Mouse (Mus musculus) liver, embryonic 14.5 days (tissue): ENCODE data around the gene Gm10964. TPM values are rescaled to one million over a fixed set of nuclear protein-coding genes. Genes with fewer than 3 reads are reported as not detected.

Experiments used
- ATAC-seq: fragments of 200-750 bp; cut with Nextera tagmentation; 2 replicates; pipeline ENCODE4 v1.8.0; 2017; ENCODE audit warnings: moderate number of reproducible peaks, mild to moderate bottlenecking, moderate library complexity; ENCODE audit not compliant: insufficient read depth
- DNase-seq, 3 experiments: peaks; one replicate each; pipeline ENCODE4 v3.0.0-alpha.2; 2012 to 2013; ENCODE audit warnings: low read depth in 3 of 3, low spot score in 3 of 3
- H3K27ac ChIP-seq: fragments of 300-500 bp; sonication (generic); 2 replicates; pipeline ENCODE4 v1.5.1; 2014; ENCODE audit warnings: moderate library complexity, mild to moderate bottlenecking, control low read depth, inconsistent platforms
- H3K27me3 ChIP-seq: fragments of 300-500 bp; sonication (generic); 2 replicates; pipeline ENCODE4 v1.6.1; 2014; ENCODE audit warnings: mild to moderate bottlenecking, low read length, moderate library complexity; ENCODE audit not compliant: control insufficient read depth, insufficient read depth
- H3K36me3 ChIP-seq: fragments of 300-500 bp; sonication (generic); replicated peaks from 2 replicates; pipeline ENCODE4 v1.6.1; 2014; ENCODE audit warnings: low read depth; ENCODE audit not compliant: control insufficient read depth, insufficient read depth
- H3K4me1 ChIP-seq, 2 experiments: fragments of 200-500 bp in 1 of 2; fragments of 300-500 bp in 1 of 2; sonication (generic) in 1 of 2; replicated peaks; 2 replicates each; pipeline ENCODE4 v1.6.1; 2012 to 2014; ENCODE audit warnings: antibody characterized with exemption in 1 of 2, inconsistent platforms in 1 of 2, low read length in 1 of 2; ENCODE audit not compliant: control insufficient read depth in 2 of 2, insufficient read depth in 2 of 2
- H3K4me2 ChIP-seq: fragments of 300-500 bp; sonication (generic); 2 replicates; pipeline ENCODE4 v1.6.1; 2014; ENCODE audit warnings: low read depth, mild to moderate bottlenecking, control low read depth, moderate library complexity
- H3K4me3 ChIP-seq, 2 experiments: fragments of 200-500 bp in 1 of 2; fragments of 300-500 bp in 1 of 2; sonication (generic) in 1 of 2; 2 replicates each; pipeline ENCODE4 v1.5.1; 2012 to 2014; ENCODE audit warnings: low read depth in 2 of 2, low read length in 2 of 2, mild to moderate bottlenecking in 2 of 2, control low read depth in 1 of 2, inconsistent platforms in 1 of 2, moderate library complexity in 1 of 2; ENCODE audit not compliant: insufficient read depth in 1 of 2
- H3K9ac ChIP-seq: fragments of 300-500 bp; sonication (generic); replicated peaks from 2 replicates; pipeline ENCODE4 v1.6.1; 2014; ENCODE audit warnings: mild to moderate bottlenecking, control low read depth, moderate library complexity
- H3K9me3 ChIP-seq: fragments of 300-500 bp; sonication (generic); 2 replicates; pipeline ENCODE4 v1.6.1; 2016; ENCODE audit warnings: low read length, mixed read lengths; ENCODE audit not compliant: control insufficient read depth
- CTCF ChIP-seq: IDR thresholded peaks from 2 replicates; pipeline ENCODE4 v1.5.1; 2016; ENCODE audit warnings: antibody characterized with exemption, low read depth, control low read depth
- EP300 ChIP-seq: IDR thresholded peaks from 2 replicates; pipeline ENCODE4 v1.6.1; 2016; ENCODE audit warnings: antibody characterized with exemption, low read depth
- WGBS: fragments of 180-500 bp; shearing (Covaris S2); extraction: QIAGEN DNeasy Blood & Tissue Kit; methylation state at CpG from one replicate; pipeline ENCODE4 v1.1.7; 2014; ENCODE audit not compliant: insufficient replicate concordance; 5-methylcytosine and 5-hydroxymethylcytosine counted together
- polyA plus RNA-seq, 2 experiments: library from polyadenylated mRNA; depleted of rRNA in 1 of 2; stranded (reverse) in 1 of 2; unstranded in 1 of 2; fragments of >200 nt; fragmentation: Nextera tagmentation in 1 of 2; extraction: Ambion mirVana in 1 of 2; gene quantifications; 2 replicates each; pipeline versions ENCODE4 v1.2.1 to v1.2.3; 2012 to 2014

Gm10964 gene
- polyA plus RNA-seq, 2 experiments = not detected

DNA sequence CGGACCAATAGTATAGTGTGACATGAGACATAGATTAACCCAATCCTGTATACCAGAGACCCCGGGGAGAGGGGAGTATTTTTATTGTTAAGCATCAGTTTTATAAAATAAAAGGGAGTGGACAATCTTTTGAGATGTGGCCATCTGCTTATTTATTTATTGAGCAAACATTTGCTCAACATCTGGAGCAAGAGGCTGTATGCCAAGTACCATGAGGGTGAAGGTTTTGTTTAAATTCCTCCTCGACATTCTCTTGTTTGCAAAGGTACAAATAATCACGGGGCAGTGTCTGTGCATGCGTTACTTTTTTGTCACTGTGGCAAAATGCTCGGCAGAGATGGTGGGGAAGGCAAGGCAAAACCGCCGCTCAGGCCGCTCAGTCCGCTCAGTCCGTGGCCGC lies 33.7 kb upstream of the Gm10964 start:
- 73% methylated on average over 12 of the region's 12 CpGs for WGBS
- H3K9me3 ChIP-seq = no peaks in the 10 kb centered on the region

GRCm38 (mm10) chr3:103709470-103710040 lies 29.6 kb upstream of the Gm10964 start:
- Histone ChIP-seq H3K4me3 (no peak overlapping the region), H3K36me3 (no peaks in the 10 kb centered on the region), H3K27ac (no peak overlapping the region), H3K27me3 (no peaks in the 10 kb centered on the region), H3K4me2 (no peak overlapping the region), H3K9ac (no peak overlapping the region), H3K4me1 (no peaks in the 10 kb centered on the region), H3K9me3 (no peaks in the 10 kb centered on the region)
- TF ChIP-seq EP300 (no peak), CTCF (no peak)
- 64% methylated on average over 5 of the region's 5 CpGs for WGBS
- ATAC-seq = no peak
- no peak for DNase-seq

More for the DNA sequence above, 33.7 kb upstream of the Gm10964 start:
- H3K36me3 ChIP-seq = no peaks in the 10 kb centered on the region
- no peak for DNase-seq
- H3K4me3 ChIP-seq = no peak overlapping the region
- no peak overlapping the region for H3K9ac ChIP-seq
- H3K27ac ChIP-seq = no peak overlapping the region
- TF ChIP-seq CTCF = no peak
- TF ChIP-seq EP300 = no peak
- ATAC-seq = no peak
- no peaks in the 10 kb centered on the region for H3K27me3 ChIP-seq
- no peak overlapping the region for H3K4me2 ChIP-seq
- H3K4me1 ChIP-seq = no peaks in the 10 kb centered on the region

- ATAC-seq (no peak), DNase-seq (no peak)
- Histone ChIP-seq H3K4me3 (no peak overlapping the region), H3K27me3 (no peaks in the 10 kb centered on the region), H3K9me3 (no peaks in the 10 kb centered on the region), H3K36me3 (no peaks in the 10 kb centered on the region), H3K4me1 (no peaks in the 10 kb centered on the region), H3K9ac (no peak overlapping the region), H3K4me2 (no peak overlapping the region), H3K27ac (no peak overlapping the region)
- WGBS = 88% methylated on average over 4 of the region's 4 CpGs
- TF ChIP-seq EP300 (no peak), CTCF (no peak)
These were observed 27.0 kb upstream of the Gm10964 start for GRCm38 (mm10) chr3:103712196-103712595.

GRCm38 (mm10) chr3:103714236-103714875 lies 24.8 kb upstream of the Gm10964 start:
- no peaks in the 10 kb centered on the region for H3K9me3 ChIP-seq
- no peak overlapping the region for H3K9ac ChIP-seq
- no peak for TF ChIP-seq CTCF
- DNase-seq = no peak
- H3K27me3 ChIP-seq = no peaks in the 10 kb centered on the region
- no peak for ATAC-seq
- 56% methylated on average over 7 of the region's 7 CpGs for WGBS
- no peaks in the 10 kb centered on the region for H3K36me3 ChIP-seq
- no peak overlapping the region for H3K4me2 ChIP-seq
- H3K27ac ChIP-seq = no peak overlapping the region
- no peaks in the 10 kb centered on the region for H3K4me1 ChIP-seq
- H3K4me3 ChIP-seq = no peak overlapping the region

GRCm38 (mm10) chr3:103714942-103715341 lies 24.2 kb upstream of the Gm10964 start:
- DNase-seq (no peak), ATAC-seq (no peak)
- WGBS = 58% methylated on average over 8 of the region's 8 CpGs
- Histone ChIP-seq H3K4me2 (no peak overlapping the region), H3K9ac (no peak overlapping the region), H3K9me3 (no peaks in the 10 kb centered on the region), H3K4me1 (no peaks in the 10 kb centered on the region), H3K4me3 (no peak overlapping the region), H3K27me3 (no peaks in the 10 kb centered on the region), H3K36me3 (no peaks in the 10 kb centered on the region), H3K27ac (no peak overlapping the region)
- TF ChIP-seq CTCF (no peak), EP300 (no peak)
